20 mouse cellular contexts compared by ENCODE assay signal in the genomic region with DNA sequence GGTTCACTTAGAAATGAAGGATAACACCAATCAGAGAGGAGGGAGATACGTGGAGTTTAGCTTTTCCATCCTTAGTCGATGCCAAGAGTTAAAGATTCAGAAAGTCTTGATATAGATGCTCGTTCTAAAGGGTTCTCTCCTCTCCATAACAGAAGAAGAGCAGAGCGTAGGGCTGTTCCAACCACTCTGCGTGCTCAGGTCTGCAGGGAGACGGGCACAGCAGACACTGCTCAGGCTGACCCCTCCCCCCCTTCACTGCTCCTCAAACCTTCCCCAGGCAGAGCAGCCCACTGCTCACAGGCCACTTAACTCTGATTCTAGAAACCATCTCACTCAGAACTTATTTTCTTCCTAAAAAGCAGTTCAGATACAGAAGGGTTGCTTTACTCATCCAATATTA.
"Had no signal": no experiment of that assay in that cellular context is flagged by ENCODE, and none has a peak within 500 bp of the region (broad histone marks: within the 10 kb centered on the region; RNA-seq: fewer than 3 reads in every experiment).

No protein-coding gene starts in this region.

- H3K27ac ChIP-seq: hindbrain, embryonic 13.5 days; hindbrain, embryonic 15.5 days; hindbrain, postnatal 0 days; intestine, embryonic 15.5 days; layer of hippocampus, adult 2 months; left cerebral cortex, adult 2 months; limb, embryonic 13.5 days; limb, embryonic 15.5 days; liver, embryonic 12.5 days had no signal

- H3K4me3 ChIP-seq: heart, embryonic 12.5 days; hindbrain, embryonic 13.5 days; hindbrain, embryonic 15.5 days; intestine, embryonic 15.5 days; layer of hippocampus, adult 2 months; left cerebral cortex, adult 2 months; limb, embryonic 13.5 days; limb, embryonic 15.5 days; liver, embryonic 12.5 days had no signal

- H3K27me3 ChIP-seq: heart, embryonic 12.5 days; hindbrain, embryonic 13.5 days; hindbrain, embryonic 15.5 days; intestine, embryonic 15.5 days; limb, embryonic 13.5 days; limb, embryonic 15.5 days had no signal

- H3K4me1 ChIP-seq: hindbrain, embryonic 15.5 days had no signal

- H3K36me3 ChIP-seq: heart, embryonic 12.5 days; hindbrain, embryonic 13.5 days; hindbrain, embryonic 15.5 days; intestine, embryonic 15.5 days; limb, embryonic 13.5 days; limb, embryonic 15.5 days; liver, embryonic 12.5 days had no signal

- DNase-seq: gastrocnemius, postnatal 14 days; gastrocnemius, postnatal 36 days; heart, adult 18-20 months; heart, postnatal 10 days; kidney, adult 18-20 months; kidney, adult 8-10 months; kidney, postnatal 10 days; kidney, postnatal 25 days; kidney, postnatal 4 days; left cerebral cortex, postnatal 4 days had no signal
